8 mouse cellular contexts compared by ENCODE assay signal in genomic region chr5:102765694-102766093, GRCm38 (mm10).
"Had no signal": no experiment of that assay in that cellular context is flagged by ENCODE, and none has a peak within 500 bp of the region (broad histone marks: within the 10 kb centered on the region; RNA-seq: fewer than 3 reads in every experiment).

No protein-coding gene starts in this region.

- H3K4me3 ChIP-seq: layer of hippocampus, adult 2 months; limb, embryonic 13.5 days; midbrain, embryonic 12.5 days; neural tube, embryonic 13.5 days had no signal

- H3K27ac ChIP-seq: layer of hippocampus, adult 2 months; limb, embryonic 13.5 days; liver, embryonic 14.5 days; midbrain, embryonic 12.5 days; neural tube, embryonic 13.5 days had no signal

- H3K36me3 ChIP-seq: limb, embryonic 13.5 days; midbrain, embryonic 12.5 days; neural tube, embryonic 13.5 days had no signal

- H3K9ac ChIP-seq: limb, embryonic 13.5 days; liver, embryonic 14.5 days; midbrain, embryonic 12.5 days; neural tube, embryonic 13.5 days had no signal

- H3K27me3 ChIP-seq: limb, embryonic 13.5 days; midbrain, embryonic 12.5 days; neural tube, embryonic 13.5 days had no signal

- H3K4me2 ChIP-seq: limb, embryonic 13.5 days; midbrain, embryonic 12.5 days; neural tube, embryonic 13.5 days had no signal

- ATAC-seq: inflammation-experienced regulatory T-cells, adult 6 months; intestine, postnatal 0 days; midbrain, embryonic 16.5 days had no signal

- H3K9me3 ChIP-seq: limb, embryonic 13.5 days; midbrain, embryonic 12.5 days; neural tube, embryonic 13.5 days had no signal
